Mouse (Mus musculus): ENCODE results near the gene Mfrp. TPM values are rescaled to one million over a fixed set of nuclear protein-coding genes. Genes with fewer than 3 reads are reported as not detected.

Gene Mfrp
- total RNA-seq, 2 experiments from 2014 or later, result not detected

DNA sequence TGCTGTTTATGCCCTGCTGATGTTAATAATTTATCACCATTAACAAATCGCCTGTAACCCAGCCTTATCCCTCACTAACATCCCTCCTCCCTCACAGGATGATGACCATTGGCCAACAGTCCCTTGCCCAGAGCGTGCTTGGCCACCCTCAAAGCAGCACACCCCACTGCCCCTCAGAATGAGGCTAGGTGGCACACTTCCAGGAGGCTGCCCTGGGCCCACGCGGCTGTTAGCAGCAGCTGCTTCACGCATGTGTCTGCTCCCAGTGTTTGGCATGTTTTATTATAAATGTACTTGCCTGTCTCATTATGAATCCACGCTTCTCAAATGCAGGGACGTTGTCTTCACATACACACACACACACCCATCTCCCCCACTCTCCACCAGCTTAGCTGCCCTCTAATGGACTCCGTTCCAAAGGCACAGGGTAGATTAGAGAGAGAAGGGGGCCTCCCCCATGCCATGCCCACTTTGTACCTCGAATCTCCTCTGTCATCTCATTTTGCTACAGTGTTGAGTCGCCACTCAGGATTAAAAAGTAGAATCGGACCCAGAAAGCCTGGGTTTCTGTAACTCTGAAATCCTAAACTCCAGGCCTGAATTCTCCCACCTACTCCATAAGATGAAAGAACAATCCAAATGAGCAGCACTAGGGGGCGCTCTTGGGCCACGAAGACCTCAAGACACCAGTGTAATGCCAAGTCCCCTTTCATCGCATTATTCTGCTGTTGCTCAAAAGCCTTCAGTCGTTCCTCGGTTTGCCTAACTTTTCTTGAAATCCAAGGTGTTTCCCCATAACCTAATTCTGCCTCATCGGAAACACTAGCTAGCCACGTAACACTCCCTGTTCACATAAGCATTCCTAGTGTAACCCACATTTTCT, 24.3 kb downstream of the Mfrp start:
- intact Hi-C loops (cut with DNase I), result loop anchor here (1.0 to 5.0 kb wide), 3 partner anchors 57 to 267 kb away; no protein-coding TSS in a partner anchor
- DNase-seq, result peak; percentile 90 to 95

DNA sequence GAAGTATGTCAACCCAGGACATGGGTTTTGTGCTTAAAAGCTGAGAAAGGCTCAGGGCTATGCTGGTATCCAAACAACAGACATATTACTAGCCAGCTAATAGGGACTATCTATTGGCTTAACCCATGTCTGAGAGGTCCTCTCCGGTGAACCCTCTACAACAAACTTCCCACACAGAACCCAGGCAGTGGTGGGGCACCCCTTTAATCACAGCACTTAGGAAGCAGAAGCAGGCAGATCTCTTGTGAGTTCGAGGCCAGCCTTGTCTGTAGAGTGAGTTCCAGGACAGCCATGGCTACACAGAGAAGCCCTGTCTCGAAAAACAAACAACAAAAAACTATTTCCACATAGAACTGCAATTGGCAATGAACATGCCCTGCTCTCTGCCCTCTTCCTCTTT, 25.2 kb downstream of the Mfrp start:
- no peak for DNase-seq
- intact Hi-C loops (cut with DNase I), result loop anchor here (1.0 to 5.0 kb wide), 3 partner anchors 56 to 266 kb away; no protein-coding TSS in a partner anchor

DNA sequence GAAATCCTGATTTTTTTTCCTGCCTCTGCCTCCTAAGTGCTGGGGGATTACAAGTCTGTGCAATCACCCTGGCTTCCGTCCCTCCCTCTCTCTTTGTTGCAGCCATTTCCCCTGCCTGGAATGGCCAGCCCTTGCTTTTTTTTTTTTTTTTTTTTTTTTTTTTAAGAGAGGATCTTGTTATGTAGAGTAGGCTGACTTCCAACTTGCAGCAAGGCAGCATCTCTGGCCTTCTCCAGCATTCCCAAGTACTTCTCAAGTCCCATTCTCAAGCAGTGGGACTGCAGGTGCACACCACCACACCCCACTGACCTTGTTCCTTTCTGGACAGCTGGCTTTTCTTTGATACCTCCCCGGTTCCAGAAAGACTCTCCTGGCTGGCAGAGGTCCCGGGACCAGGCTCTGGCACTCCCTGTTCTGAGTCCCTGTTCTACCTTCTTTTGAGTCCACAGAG, 25.8 kb downstream of the Mfrp start:
- intact Hi-C loops (cut with DNase I), result loop anchor here (5.0 kb wide), 2 partner anchors 55 to 265 kb away; no protein-coding TSS in a partner anchor
- no peak for DNase-seq

DNA sequence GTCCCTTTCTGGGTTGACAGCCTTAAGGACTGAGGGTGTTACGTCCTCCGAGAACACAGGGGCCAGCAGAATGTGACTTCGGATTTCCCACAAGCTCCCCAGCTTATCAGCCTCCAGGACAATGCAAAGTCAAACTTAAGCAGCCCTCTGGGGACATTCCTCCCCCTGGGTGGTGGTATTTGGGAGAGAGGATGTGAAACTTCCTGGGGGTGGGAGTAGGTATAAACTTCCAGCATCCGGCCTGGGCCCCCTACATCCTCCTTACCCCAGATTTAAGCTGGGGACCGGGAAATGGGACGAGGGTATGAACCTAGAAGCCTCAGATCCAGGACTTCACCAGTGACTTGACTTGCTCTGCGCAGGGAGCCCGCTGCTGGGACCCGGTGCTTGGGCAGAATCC, 28.1 kb downstream of the Mfrp start:
- intact Hi-C loops (cut with DNase I), result loop anchor here (5.0 kb wide), 2 partner anchors 53 to 263 kb away; no protein-coding TSS in a partner anchor

DNA sequence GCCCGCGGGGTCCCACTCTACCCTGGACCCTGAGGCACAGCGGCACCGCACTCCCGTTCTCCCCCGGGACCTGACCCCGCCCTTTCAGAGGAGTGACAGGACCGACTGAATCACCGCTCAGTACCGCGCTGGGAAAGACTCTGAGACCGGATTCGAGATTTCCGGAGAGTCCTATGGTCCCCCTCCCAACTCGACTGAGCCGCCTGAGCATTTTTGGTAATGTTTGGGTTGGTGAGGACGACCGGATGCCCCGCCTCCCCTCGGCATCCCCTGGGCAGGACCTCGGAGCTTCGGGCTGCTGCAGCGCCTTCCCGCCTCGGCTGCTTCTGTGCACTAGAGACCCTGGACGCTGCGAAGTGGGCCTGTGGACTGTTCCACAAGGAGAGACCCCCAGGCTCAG, 28.5 kb downstream of the Mfrp start:
- intact Hi-C loops (cut with DNase I), result no loop called here

More for the DNA sequence above, 28.1 kb downstream of the Mfrp start:
- no peak for DNase-seq

DNA sequence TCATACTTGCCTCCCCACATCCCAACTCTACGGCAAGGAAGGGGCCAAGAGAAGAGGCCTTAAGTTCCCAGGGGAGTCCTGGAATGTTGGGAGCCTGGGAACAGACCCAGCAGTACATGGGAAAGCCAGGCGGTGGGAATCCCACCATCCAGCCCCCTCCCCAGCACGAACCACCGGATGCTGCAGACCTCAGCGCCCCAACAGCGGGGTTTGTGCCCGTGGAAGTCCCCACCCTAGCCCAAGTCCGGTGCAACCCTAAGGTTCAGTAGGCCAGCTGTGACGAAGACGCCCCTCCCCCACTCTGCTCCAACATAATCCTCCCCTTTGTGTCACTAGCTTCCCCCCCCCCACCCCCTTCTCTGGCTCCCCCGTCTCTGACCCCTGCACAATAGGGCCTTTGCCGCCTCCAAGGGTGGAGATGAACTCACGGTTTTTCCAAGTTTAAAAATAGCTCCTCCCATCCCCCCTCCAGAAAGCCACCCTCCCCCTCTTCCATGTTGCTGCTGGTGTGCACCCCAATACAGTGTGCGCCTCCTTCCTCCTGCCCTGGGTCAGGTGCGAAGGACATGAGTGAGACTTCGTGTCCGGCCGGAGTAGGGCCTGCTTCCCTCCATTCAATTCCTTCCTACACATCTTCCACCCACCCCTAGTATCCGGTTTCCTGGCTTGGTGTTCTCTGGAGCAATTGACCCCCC, 29.2 kb downstream of the Mfrp start:
- intact Hi-C loops (cut with DNase I), result no loop called here

More for the DNA sequence above, 28.5 kb downstream of the Mfrp start:
- DNase-seq, result peak; percentile 87 to 88

DNA sequence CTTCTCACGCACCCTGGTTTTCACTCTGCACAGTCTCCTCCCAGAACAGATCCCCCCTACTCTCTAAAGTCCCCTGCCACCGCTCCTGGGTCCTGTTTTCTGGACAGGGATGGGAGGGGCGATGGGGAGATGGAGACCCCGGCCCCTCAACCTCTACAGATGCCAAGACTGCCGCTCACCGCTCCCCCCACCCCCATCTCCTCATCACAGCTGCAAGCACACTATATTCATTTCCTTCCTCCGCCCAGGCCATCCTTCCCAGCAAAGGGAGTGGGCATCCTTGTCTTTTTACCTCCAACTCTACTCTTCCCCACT, 29.7 kb downstream of the Mfrp start:
- DNase-seq, result no peak
- intact Hi-C loops (cut with DNase I), result no loop called here

More for the DNA sequence above, 29.2 kb downstream of the Mfrp start:
- DNase-seq, result peak; percentile 72 to 75

DNA sequence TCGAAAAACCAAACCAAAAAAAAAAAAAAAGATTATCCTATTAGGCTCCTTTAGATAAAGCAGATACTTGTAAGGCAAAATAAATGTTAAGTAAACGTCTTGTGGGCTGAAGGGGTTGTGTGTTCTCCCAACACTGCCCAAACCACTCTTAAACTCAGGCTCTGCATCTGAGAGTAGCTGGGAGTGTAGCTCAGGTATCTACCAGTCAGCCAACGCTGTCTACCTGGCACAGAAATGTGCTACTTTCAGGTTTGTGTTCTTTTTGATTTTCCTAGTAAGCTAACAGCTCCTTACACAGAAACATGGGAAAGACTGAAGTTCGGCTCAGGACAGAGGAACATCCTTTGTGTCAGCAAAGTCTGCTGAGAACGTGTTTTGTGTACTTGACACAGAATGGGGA, 30.7 kb downstream of the Mfrp start:
- intact Hi-C loops (cut with DNase I), result no loop called here
- DNase-seq, result no peak

DNA sequence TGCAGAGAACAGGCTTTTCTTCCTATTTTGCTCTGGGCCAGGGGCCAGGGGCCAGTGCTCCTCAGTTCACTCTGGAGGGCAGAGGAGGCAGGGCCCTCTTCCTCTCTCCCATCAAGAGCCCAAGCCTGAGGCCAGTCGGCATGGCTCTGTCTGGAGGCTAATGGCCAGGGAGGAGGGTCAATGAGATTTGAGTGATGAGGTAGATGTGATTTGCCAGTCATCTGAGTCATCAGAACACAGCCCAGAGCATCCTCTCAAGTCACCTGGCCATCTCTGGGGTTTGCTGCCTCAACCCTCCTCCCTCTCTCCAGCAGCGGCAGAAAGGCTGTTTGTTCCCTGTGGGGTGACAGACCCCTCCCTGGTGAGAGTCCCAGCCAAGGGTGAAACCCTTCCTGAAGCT, 31.8 kb downstream of the Mfrp start:
- intact Hi-C loops (cut with DNase I), result no loop called here
- DNase-seq, result no peak

DNA sequence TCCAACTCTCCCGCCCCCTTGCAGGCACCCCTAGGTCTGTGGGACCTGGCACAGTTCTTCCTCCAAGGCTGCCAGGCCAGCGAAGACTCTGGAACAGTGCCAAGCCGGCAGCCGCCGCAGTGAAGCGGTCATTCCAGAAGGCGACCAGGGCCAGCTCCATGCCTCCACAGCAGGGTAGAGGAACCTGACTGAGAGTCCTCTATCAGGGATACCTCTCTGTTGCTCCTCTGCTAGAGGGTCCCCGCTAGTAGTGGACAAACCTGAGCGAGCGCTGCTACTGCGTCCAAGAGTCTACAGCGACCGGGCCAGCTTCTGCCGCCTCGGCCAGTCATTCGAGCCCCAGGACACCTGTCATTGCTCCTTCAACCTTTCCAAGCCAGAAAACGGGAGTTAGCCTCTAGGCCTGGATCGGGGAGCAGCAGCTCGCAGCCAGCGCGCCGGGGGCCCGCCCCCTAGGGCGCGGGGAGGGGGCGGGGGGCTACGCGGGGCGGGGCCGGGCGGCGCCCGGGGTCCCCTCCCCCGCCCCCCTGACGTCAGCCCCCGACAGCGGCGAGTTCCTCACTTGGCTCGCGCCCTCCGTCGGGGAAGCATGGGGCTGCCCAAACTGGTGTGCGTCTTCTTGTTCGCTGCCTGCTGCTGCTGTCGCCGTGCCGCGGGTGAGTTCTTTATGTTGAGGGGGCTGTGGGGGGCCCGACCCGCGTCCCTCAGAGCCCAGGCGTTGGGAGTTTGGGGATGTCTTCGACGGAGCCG, 32.7 kb downstream of the Mfrp start, which contains the start of gene Mcam:
Gene Mcam (plus strand): TSS at position 369 of the 750 bp plus-strand sequence.
- DNase-seq, result peak; percentile 76 to 77
- intact Hi-C loops (cut with DNase I), result no loop called here

DNA sequence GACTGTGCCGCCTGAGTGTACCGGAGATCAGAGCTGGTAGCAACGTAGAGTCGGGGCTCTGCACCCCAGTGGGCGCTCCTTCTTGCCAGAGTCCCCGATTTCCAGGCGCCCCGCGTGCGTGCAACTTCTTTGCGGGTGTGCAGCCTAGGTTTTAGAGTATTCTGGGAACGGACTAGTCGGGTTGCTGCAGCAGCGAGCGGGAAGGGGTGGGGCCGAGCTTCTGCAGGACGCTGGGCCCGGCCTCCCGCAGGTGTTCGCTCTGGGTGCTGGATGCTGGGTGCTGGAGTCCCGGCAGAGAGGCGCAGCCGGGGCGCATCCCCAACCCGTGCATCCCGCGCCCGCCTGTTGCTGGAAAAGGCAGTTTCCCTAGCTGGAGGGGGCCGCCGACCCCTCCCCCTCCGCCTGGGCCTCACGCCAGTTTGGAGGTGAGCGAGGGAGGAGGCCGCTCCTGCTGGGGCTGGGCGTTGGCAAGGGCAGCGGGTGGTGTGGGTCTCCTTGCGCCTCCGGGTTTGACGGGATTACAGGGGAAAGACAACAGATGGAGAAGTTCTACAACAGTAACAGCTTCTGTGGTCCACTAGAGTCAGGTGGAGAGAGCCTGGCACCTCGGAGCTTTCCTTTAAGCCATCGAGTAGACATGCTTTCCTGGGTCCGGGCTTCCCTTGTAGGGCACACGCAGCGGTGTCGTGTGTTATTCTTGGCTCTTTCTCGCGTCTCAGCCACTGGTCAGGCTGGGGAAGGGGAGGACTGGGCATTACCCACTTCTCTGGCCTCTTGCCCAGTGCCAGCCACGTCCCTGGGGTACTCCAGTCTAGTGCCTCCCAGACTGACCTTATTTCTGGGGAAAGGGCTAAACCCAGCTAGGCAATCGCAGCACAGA, 33.6 kb downstream of the Mfrp start:
- intact Hi-C loops (cut with DNase I), result no loop called here

DNA sequence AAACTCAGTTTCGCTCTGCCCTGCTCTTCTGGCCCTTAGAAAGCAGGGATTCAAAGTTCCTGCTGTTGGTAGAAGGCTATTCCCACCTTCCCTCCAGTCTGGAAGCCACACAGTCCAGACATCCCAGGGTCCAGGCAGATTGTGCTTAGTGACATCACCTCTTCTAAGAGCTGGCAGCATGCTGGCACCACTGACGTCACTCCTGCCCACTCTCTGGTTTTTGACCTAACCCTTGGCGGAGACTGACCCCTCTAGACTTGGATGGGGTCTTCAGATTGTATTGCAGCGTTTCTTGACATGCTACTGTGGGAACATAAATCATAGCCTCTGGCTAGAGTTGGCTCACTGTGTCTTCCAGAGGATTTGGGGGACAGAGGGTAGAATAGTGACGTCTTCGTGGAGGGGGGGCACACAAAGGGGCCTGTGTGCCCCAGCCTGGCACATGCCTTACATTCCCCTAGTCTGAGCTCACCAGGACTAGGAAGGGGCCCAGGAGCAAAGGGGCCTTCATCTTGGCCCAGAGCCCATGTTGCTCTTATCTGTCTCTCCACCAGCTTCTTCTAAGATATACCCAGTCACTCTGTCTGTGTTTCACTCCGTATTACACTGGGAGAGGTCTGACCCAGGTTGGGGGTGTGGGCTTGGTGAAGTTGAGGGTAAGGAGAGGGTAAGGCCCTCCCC, 34.3 kb downstream of the Mfrp start:
- no peak for DNase-seq
- intact Hi-C loops (cut with DNase I), result no loop called here

More for the DNA sequence above, 33.6 kb downstream of the Mfrp start:
- DNase-seq, result peak; percentile 73 to 76

DNA sequence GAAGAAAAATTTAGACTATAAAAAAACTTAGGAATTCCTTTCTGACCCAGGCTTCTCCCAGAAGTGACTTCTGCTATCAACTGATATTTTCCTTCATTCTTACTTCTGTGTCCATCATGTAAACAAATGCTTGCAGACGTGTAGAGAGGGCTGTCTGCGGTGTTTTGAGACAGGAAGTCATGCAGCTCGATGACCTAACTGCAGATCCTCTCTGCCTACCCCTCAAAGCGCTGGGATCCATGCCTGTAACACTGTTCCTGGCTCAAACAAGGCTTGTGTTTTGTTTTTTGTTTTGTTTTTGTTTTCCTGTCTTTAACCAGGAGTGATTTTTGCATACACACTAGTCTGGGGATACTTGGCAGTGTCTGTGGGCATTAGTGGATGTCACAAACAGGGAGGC, 36.3 kb downstream of the Mfrp start:
- intact Hi-C loops (cut with DNase I), result no loop called here
- no peak for DNase-seq

DNA sequence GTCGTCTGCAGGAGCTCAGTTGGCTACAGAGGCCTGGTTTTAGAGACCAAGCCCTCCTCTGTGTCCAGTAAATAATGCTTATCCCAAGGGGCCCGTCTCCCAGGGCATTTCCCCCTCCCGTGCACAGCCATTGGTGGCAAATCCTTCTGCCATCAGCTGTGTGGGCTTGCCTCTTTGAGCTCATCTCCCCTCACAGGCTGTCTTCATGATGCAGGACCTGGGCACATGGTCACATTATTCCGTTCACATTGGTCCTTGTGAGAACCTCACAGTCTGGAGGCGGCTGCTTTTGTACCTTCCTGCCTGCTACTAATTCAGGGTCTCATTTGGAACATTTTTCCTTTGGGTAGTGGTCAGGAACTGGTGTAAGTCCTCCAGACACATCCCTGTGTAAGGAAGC, 40.4 kb downstream of the Mfrp start:
- no peak for DNase-seq
- intact Hi-C loops (cut with DNase I), result no loop called here

DNA sequence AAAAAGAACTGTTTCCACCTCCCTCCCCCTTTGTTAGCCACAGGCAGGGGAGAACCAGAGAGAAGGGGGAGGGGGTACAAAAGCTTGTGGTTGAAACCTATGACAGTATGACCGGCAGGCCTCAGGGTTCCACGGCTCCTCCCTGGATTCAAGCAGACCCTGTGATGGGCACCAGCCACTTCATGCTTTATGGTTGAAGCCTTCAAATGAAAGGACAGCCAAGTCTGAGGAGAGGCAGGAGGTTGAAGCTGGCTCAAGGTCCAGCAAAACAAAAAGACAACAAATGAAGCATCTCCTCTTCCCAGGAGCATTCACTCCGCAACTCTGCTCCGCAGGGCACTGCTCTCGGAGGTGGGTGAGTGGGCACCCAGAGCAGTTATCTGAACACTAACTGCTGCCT, 41.9 kb downstream of the Mfrp start:
- DNase-seq, result no peak

DNA sequence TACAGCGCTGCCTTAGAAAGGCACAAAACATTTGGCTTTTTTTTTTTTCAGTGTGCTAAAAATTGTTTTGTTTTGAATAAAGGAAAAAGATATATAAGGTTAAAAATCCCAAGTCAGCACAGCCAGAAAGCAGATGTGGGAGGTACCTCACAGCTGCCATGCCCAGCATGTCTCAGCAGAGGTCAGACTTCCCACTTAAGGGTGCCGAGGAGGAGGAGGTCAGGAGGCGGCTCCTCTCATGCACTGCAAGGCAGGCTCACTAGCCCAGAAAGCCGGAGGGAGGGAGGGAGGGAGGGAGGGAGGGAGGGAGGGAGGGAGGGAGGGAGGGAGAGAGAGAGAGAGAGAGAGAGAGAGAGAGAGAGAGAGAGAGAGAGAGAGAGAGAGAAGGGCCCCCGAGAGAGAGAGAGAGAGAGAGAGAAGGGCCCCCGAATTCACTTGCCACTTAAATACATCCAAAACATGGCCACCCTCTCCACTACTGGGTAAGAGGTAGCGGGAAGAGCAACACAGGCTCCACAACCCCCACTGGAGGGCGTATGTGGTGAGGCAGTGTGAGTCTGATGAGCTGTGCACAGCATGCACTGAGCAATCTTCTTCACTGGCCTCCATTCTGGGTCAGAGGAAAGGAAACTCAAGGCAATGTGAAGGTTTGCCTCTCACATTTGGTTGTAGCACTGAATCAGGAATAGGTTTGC, 42.6 kb downstream of the Mfrp start:
- intact Hi-C loops (cut with DNase I), result no loop called here
- peak; percentile 45 to 46 for DNase-seq

More for the DNA sequence above, 41.9 kb downstream of the Mfrp start:
- intact Hi-C loops (cut with DNase I), result no loop called here

DNA sequence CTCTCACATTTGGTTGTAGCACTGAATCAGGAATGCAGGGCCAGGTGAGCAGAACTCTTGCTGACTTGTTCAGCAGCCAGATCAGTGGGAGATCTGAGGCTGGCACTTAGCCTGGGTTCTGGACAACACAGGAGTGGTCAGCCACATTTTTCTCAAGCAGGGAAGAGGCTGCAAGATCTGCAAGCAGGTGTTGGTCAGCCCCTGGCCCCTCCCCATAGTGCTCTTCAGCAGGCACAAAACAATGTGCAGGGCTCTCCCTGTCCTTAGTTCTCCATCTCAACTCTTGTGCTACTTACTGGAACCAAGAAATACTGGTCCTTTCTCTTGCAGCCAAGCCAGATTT, 43.2 kb downstream of the Mfrp start:
- intact Hi-C loops (cut with DNase I), result no loop called here
- peak in 1 of 2 experiments; percentile 7 for DNase-seq

DNA sequence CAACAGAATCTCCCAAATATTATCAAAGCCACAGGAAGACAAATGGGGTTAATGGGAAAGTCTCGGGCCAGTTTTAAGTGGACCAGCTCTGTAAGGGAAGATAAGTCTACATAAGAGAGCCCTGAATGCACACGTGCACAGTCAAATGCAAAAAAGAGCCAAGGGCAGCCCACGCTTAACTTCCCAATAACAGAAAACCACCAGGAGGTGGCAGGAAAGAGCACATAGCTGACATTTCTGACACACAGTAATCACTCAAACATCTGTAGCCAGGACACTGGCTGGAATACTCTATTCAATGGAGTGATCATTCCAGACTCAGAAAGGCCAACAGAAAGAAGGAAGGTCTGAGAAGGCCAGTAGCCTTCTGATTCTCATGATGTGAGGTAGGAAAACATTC, 45.8 kb downstream of the Mfrp start:
- DNase-seq, result peak; percentile 54 to 74
- intact Hi-C loops (cut with DNase I), result no loop called here
